Mouse (Mus musculus): ENCODE measurements around the gene Lypd6b.

Lypd6b gene

DNA sequence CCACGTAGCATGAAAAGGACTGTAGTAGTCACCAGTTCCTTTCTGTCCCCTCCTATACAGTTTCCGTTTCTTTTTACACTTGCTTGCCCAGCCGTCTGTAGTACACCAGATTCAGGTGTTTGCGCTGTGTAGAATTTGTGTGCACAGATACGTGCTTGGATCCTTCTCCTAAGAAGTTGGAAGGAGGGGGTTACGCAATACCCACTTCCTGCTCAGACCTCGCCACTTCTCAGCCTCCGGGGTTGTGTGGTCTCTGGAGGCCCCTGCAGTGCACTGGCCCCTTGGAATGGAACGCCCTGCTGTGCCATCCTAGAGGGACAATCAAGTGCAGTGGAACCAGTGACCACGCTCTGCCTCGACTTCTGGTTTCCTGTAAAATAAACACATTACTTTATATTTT lies 16.3 kb upstream of the Lypd6b start:
- DNase-seq = no peak

DNA sequence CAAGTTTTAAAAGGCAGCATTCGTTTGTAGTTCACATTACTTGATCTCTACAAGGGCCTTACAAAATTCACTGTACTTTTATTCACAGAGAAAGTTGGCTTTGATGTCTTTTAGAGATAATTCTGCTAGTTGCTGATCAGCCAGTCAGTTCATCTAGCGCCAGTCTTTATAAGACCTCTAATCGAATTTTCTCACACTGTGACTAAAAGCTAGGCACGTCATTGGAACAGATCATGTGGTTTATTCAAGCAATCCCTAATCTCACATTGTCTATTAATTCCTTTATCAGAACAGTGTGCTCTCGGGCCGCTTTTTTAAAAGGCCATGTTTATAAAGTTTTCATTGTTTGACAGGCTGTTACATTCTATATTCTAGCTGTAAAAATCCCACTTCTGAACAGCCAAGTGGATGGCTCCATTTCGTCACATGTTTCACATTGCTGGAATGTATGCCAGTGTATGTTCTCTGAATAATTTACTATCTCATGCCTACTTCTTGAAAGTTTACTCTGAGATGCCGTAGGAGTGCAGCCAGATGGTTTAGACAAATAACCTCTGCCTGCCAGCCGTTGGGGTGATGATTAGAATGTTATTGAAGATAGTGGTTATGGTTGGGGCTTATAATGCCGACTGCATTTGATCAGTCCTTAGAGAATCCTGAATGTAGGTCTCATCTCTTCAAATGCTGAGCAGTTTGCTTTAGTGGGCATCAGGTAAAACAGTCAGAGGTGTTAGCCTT lies 14.1 kb upstream of the Lypd6b start:
- no peak for DNase-seq

DNA sequence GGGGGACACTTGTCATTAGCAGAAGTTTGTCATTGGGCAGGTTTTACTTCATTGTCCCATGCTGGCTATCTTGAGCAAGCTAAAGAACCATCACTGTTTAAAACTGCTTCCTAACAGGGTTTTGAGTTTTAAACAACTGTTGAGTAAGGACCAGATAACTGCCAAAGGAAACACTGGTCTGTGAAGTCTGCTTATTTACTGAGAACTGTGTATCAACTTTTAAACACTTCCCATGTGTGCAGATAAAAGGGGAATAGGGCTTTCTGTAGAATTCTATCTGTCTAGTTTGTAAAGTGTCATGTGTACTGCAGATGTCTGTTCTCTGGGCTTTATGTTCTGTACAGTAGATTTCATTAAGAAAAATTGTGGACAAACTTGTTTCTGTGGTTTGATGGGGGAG lies 13.3 kb upstream of the Lypd6b start:
- no peak for DNase-seq

DNA sequence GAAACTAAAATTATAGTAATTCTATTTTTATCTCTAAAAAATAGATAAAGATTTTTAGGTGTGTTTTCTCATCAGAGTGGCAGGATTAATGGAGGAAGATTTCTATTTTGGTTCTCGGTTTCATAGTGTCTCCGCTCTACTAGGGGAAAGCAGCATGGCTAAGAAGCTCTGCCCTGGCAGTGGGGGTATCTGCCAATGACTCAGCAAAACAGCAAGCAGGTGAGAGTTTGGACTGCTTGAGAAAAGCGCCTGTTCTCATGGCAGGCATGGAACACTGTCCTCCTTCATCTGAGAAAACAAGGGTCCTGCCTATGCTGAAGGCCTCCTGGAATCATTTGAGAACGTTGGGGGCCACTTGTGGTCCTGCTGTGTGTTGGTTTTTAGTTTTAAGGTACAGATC lies 12.3 kb upstream of the Lypd6b start:
- no peak for DNase-seq

DNA sequence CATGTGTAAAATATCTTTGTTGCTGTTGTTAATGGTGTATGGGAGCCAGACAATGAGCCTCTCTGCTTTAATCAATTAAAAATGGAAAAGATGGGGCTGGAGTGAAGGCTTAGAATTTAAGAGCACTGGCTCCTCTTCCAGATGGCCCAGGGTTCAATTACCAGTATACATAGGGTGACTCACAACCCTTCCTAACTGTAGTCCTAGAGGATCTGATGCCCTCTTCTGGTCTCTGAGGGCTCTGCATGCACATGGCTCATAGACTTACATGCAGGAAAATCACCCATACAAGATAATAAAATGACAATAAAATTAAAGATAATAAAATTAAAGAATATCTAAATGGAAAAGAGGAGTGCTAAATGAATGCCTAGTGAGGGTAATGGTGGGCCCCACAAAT lies 11.8 kb upstream of the Lypd6b start:
- no peak for DNase-seq

DNA sequence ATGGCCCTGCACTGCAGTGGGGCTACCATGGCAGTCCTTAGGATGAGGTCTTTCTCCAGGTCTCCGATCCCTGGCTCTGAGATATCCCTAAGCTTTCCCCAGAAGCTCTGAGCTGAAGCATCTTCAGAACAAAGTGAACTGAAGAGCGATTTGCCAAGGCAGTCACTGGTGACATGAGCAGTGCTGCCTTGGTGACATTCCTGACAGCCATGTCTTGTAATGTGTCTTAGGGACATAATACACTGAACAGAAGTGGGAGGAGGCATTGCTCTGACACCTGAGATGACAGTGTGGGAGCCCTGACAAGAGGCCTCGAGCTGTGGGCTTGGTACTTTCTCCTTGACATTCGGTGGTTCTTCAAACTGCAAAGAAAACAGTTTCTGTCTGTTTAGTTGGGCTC lies 11.1 kb upstream of the Lypd6b start:
- DNase-seq = no peak

DNA sequence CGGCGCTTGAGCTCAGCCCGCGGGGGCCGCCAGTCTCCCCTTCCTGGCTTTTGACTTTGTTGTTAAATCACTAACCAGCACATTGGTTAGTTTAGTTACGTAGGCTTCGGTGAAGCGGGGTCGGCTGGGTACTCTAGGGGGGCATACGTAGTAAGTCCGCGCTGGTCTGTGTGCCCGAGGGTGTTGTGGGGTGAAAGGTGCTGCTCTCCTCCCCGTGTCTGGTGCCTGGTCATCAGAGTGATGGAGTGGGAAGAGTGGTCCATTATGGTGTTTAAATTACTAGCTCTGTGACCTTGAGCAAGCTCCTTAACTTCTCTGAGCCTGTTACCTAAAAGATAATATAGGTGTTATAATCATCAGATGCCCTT lies 547 bp downstream of the Lypd6b start:
- no peak for DNase-seq

DNA sequence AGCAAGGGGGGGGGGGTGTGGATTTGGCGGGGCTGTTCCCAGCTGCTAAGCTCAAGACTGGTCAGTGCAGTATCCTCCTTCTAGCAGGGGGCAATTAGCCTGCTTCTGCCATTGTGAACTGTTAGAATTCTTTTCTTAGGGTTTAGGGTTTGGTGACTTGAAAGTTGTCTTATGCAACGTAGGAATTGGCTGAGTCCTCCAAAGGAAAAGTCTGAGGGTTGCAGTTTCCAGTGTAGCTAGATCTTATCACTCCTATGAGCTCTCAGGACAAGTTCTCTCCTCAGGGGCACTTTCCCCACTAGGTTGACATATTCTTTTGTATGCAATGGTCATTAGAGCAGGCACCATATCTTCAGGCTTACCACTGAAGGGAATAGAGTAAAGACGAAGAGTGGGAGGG lies 1.2 kb downstream of the Lypd6b start:
- DNase-seq = no peak

DNA sequence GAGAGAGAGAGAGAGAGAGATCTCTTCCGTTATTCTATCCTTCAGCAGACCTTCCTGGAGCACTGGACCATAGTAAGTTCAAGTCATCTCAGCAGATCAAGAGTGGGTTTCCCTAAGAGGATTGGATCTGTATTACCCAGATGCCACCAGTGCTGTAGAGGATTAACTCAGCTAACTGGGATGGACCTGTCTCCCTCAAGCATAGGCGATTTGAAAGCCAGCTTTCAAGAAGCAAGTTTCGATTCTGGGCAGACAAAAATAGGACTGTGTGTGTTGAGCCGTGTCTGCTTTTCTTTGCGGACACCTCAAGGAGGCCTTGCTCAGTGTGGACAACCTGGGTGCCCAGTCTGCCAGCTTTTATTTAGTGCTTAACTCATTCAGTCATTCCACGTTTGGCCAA lies 1.6 kb downstream of the Lypd6b start:
- no peak for DNase-seq

DNA sequence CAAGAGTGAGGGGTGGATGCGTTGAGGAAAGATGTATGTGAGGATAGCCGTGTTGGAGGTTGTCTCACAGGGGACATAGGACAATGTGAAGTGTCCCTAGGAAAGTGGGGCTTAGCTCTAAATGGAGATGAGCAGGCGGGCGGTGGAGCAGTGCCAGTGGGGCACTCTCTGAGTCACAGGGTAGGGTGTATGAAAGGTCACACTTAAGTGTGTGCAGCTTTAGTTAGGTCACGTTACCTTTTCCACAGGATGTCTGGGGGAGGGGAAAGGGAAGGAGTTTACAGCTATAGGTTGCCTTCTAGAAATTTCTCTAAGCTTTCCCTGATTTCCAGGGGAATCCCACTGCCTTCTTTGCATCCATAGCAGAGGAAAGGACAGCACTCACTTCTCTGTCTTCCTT lies 2.0 kb downstream of the Lypd6b start:
- DNase-seq = no peak

DNA sequence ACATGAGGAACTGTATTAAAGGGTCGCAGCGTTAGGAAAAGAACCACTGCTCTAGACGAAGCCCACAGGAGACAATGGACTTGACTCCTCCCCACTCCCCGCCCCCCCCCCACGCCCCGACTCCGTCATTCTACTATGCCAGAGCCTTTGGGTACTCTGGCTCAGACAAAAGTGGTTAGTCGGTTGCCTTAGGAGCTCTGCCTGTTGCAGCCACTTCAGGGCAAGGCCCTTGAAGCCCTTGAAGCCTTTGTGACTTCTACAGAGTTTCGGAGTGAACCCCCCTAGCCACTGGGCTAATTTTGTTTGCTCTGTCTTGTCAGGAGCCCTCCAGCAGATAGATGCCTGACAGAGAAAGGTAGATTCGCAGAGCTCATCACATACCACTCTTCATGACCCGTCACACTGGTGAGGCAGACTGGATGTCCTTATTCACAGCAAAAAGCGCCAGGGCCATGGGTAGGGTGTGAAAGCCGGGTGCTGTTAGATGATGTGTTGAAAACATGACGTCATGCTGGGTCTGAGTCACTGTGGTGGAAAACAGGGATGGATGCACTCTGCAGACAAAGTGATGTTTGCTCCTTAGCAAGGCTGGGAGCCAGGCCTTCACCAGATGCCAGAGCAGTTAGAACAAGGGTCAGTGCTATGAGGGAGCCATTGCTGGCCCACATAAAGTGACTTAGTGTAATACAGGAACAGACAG lies 10.1 kb downstream of the Lypd6b start:
- DNase-seq = no peak

DNA sequence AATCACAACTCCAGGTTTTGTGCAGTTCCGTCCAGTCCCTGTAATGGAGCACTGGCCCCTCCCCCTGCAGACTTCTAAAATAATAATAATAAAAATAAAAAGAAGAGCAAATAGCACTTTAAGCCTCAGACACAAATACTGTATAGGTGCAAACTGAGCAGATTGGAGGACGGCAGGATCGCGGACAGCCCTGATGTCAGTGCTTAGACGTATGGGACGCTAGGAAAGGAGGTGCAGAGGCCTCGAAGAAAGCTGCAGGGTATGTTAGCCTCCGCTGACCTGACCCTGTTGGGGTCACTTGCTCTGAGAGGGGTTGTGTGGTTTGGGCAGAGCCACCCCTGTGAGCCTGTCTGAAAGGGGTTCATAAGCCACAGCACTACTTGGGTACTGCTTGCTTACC lies 17.0 kb downstream of the Lypd6b start:
- no peak for DNase-seq

DNA sequence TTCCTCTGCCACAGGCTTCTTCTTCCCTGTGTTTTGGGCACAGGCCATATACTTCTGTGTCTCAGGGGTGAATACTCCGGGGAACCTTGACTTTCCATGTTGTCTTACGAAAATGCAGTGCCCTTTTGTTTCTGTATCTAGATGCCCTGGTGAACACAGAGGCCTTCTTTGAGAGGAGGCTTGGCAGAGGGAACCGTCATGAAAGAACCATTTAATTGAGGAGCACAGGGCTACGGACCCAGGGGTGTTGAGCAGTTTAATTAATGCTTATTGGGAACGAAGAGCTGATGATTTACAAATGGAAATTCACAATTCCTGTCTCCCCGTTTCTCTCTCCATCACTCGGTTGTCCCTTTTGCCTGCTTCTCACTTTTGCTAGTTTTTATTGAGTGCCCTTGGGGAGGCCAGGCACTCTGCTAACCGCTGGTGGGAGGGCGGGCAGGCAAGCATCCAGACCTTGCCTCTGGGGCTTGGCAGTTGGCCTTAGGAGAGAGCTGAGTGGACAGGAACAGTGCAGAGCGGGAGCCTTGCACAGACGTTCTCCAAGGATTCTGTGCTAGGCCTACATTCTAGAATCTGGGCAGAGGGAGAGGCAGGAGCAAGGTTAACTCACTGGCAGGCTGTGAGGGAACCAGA lies 18.4 kb downstream of the Lypd6b start:
- no peak for DNase-seq

DNA sequence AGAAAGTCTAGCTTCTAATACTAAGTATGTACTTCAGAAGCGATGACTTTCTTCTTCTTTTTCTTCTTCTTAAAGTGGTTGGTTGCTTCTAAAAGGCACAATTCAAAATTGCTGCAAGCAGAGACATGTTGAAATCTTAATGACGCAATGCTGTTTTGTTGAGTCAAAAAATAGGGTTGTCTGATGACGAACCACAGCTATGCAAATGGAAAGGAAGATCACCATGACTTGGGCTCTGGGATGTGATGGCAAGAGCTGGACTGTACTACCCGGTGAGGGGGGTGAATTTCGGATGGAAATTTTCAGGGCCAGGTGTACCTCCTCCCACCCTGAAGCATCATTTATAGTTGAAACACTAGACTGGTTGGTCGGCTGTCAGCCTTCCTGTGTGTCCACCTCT lies 22.0 kb downstream of the Lypd6b start:
- DNase-seq = no peak

DNA sequence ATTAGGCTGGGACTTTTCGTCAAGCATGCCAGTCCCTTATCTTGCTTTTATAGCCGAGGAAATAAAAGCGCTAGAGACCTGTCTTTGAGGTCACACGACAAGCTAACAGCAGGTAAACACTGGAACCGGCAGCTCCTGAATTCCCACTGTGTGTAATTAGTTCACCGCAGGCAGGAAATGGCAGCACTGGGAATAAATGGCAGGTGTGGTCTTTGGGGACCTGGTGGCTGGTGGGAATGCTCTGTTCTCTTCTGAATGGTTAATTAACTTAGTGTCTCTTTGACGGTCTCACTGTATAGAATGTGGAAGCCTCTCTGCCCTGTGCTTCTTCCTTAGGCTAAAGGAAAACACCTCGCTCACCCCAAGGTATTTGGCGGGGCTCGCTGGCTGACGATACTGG lies 23.9 kb downstream of the Lypd6b start:
- DNase-seq = no peak

DNA sequence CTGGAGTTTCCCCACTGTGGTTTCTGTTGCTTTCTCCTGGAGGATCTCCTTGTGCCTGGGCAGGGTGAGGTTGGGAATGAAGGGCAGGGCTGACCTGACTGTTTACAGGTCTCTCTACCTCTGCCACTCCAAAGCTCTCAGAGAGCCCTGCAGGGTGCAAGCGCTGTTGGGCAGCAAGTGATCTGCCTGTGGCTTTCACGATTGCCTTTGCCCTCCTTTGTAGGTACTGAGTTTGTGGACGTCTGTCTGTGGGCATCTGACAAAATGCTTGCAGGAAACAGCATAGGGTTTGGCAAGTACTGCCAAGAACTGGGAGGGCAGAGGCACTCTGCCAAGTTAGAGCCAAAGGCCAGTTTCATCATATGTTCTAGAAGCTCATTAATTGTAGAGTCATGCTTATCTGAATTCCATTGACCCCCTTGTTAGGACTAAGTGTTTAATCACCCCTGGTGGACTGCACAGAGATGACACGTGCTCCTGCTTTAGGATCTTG lies 24.4 kb downstream of the Lypd6b start:
- DNase-seq = no peak

DNA sequence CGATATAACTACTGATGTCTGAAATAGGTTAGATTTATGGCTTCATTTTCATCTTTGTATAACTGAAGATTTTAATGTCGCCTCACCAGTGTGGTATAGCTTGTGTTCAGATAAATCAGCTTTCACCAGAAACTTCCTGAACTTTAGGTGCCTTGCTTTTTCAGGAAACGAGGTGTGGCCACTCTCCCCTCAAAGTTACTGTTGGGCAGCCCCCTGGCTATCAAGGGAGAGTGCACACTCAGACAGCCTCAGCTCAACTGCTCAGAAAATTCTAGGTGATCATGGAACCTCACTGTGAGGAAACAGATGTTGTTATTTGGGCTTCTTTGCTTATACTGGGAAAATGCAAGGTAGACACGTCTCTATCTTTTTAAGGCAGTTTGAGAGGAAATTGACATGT lies 25.7 kb downstream of the Lypd6b start:
- DNase-seq = no peak

DNA sequence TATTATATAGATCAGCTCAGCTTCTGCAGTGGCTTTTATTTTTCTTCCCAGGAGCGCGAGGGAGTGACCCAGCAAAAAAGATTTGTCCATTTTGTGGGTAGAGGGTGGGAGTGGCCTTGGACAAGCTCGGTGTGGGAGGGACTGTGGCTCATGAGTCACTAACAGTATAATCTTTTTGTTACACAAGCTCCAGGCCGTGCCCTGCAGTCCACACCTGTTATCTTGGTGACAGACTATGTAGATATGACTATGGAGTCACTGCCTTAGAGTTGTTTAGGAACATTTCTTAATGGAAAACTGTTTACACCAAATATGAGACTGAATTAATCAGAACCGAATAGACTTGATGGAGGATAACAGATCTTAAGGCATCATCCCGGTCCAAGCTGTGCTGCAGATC lies 26.5 kb downstream of the Lypd6b start:
- no peak for DNase-seq

DNA sequence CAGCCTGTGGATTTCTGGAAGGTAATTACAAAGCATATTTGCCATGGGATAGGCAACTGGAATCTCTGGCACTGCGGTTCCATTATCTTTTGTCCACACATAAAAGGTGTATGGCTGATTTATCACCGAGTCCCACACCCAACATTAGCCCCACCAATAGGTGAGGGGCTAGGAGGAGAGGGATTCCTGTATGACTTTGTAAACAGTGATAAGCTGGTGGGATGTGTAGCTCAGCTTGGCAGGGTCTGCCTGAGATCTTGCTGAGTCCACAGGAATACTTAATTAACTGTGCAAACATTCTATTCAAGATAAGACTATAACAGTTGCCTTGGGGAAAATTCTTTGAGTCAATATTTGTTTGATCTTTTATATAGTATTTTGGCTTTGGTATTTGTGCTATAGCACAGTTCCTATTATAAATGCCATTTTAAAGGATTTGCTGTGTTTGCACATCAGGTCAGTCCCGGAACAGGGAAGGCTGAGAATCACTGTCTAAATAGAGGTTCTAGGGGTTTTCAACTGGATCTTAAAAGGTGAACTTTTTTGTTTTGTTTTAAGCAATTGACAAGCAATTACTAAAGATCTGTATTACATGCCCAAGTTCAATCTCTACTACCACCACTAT lies 28.3 kb downstream of the Lypd6b start:
- no peak for DNase-seq

DNA sequence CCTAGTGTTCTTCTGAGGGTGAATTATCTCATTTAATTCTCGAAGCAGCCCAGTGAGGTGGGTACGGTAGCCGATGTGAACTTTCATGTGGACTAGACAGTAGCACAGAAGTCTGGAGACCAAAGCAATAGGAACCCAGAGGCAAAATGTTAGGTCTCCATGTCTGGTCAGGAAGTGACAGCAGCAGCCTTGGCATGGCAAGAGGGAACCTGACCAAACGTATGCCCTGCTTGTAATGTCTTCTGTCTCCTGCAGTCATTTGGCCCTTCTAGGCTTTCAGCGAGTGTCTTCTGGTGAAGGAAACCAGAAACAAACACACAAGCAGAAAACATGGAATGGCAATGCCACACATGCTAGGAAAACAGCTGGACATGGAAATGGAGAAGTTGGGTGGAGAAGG lies 29.1 kb downstream of the Lypd6b start:
- no peak for DNase-seq

DNA sequence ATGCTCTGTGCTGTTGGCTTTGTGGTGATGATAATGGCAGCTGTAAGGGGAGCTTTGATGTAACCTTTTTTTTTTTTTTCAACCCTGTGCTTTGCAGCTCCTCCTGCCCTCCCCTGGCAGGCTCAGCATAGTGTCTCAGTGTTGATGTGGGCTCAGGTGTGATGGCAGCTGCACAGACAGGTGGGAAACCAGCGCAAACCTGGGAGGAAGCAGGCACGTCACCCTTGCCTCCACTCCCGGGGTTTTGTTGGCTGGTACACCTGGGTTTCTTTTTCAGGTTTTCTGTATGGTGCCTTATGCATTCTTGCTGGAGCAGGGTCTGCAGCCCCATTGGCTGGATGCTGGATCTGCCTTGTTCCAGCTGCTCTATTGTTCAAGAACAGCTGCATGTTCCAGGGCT lies 29.7 kb downstream of the Lypd6b start:
- no peak for DNase-seq

DNA sequence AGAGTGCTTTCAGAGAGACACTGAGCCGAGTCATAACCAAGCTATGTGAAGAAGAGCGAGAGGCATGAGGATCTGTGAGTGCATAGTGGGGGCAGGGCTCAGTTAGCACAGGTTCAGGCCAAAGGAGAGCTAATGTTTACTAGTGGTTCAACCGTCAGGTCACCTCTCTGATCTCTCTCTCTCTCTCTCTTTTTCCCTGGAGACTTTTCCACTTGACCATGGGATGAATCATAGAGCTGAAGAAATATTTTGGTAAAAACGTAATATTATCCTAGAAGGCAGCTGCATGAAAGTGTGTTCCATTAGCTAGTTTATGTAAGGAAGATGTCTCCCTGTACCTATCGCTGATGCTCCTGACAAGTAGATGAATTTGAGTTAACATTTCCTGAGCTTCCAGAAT lies 30.6 kb downstream of the Lypd6b start:
- DNase-seq = no peak

DNA sequence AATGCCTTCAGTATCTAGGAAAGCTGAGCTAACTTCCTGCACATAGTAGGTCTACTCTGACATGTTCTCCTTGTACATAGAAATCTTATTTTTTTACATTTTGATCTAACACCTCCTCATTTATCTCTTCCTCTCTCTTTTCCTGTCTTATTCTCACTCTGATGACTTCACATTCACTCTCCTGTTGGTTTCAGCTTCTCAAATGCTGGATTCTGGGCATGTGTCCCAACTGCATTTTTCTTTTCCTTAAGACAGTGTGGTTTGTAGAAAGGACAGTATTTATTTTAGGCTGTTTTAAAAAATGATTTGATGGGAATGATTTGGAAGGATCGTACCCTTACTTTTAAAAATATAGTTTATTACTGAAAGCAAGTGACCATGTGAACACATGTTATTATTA lies 34.8 kb downstream of the Lypd6b start:
- no peak for DNase-seq

DNA sequence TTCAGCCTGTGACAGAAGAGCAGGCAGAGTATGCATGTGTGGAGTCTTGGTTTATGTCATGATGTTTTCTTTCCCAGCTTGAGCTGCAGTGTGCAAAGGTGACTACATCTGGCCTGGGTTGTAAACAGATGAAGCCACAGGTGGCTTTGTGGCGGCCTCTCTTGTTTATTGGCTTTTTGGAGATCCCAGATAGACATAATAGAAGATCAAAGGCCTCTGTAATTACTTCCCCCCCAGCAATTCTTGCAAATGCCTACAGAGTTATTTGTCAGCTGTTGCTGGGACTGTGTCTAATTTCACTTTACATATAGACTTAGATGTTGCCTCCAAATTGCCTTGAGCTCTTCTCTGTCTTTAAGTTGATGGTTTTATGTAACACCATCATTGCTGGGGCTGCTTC lies 38.1 kb downstream of the Lypd6b start:
- no peak for DNase-seq
